Mouse (Mus musculus) forebrain, embryonic 12.5 days (tissue): ENCODE measurements around the gene Soga1. TPM values are rescaled to one million over a fixed set of nuclear protein-coding genes. Genes with fewer than 3 reads are reported as not detected.
A peak's percentile ranks its signal among the peaks of the same experiment; 100 is the strongest.

Experiments used
- ATAC-seq: fragments of 200-750 bp; cut with Nextera tagmentation; 2 replicates; pipeline ENCODE4 v1.8.0; 2017; ENCODE audit warnings: moderate TSS enrichment; ENCODE audit not compliant: low FRiP score
- H3K27ac ChIP-seq: fragments of 300-500 bp; sonication (generic); 2 replicates; pipeline ENCODE4 v1.5.1; 2016; ENCODE audit warnings: mild to moderate bottlenecking
- H3K27me3 ChIP-seq: fragments of 300-500 bp; sonication (generic); 2 replicates; pipeline ENCODE4 v1.6.1; 2016; ENCODE audit warnings: mild to moderate bottlenecking
- H3K36me3 ChIP-seq: fragments of 300-500 bp; sonication (generic); replicated peaks from 2 replicates; pipeline ENCODE4 v1.6.1; 2016; ENCODE audit warnings: mild to moderate bottlenecking
- H3K4me1 ChIP-seq: fragments of 300-500 bp; sonication (generic); 2 replicates; pipeline ENCODE4 v1.6.1; 2016
- H3K4me2 ChIP-seq: fragments of 300-500 bp; sonication (generic); 2 replicates; pipeline ENCODE4 v1.6.1; 2016; ENCODE audit warnings: mild to moderate bottlenecking, moderate library complexity
- H3K4me3 ChIP-seq: fragments of 300-500 bp; sonication (generic); replicated peaks from 2 replicates; pipeline ENCODE4 v1.5.1; 2016; ENCODE audit warnings: mild to moderate bottlenecking
- H3K9ac ChIP-seq: fragments of 300-500 bp; sonication (generic); 2 replicates; pipeline ENCODE4 v1.6.1; 2016; ENCODE audit warnings: mild to moderate bottlenecking
- H3K9me3 ChIP-seq: fragments of 300-500 bp; sonication (generic); 2 replicates; pipeline ENCODE4 v1.6.1; 2016
- WGBS: fragments of 180-500 bp; shearing (Covaris S2); methylation state at CpG from one replicate; pipeline ENCODE4 v1.1.7; 2016; 5-methylcytosine and 5-hydroxymethylcytosine counted together
- polyA plus RNA-seq: library from polyadenylated mRNA; unstranded; fragments of >200 nt; fragmentation: Nextera tagmentation; extraction: Ambion mirVana; gene quantifications from 2 replicates; pipeline ENCODE4 v1.2.1, GENCODE M21; 2016

The Soga1 gene
- polyA plus RNA-seq, 1 experiment from 2014 or later, result 7.4 TPM

- no peak overlapping the region for H3K9ac ChIP-seq
- H3K4me1 ChIP-seq, result peaks cover 6% of the 10 kb centered on the region; the same call in 1 of the 2 replicates
- no peak for ATAC-seq
- no peaks in the 10 kb centered on the region for H3K27me3 ChIP-seq
- peaks cover 80% of the 10 kb centered on the region for H3K36me3 ChIP-seq
- H3K4me2 ChIP-seq, result no peak overlapping the region
- no peak overlapping the region for H3K27ac ChIP-seq
- no peaks in the 10 kb centered on the region for H3K9me3 ChIP-seq
- whole genome bisulfite sequencing, result 93% methylated on average over 8 of the region's 8 CpGs
- H3K4me3 ChIP-seq, result no peak overlapping the region
These were observed 35.5 kb downstream of the Soga1 start for GRCm38 (mm10) chr2:157043556-157043955.

- Histone ChIP-seq H3K9me3 (no peaks in the 10 kb centered on the region), H3K4me1 (no peaks in the 10 kb centered on the region; the same call in 1 of the 2 replicates), H3K27ac (no peak overlapping the region), H3K9ac (no peak overlapping the region), H3K4me2 (no peak overlapping the region), H3K27me3 (no peaks in the 10 kb centered on the region), H3K36me3 (peaks cover 90% of the 10 kb centered on the region), H3K4me3 (no peak overlapping the region)
- ATAC-seq, result no peak
- 93% methylated on average over 7 of the region's 7 CpGs for WGBS
These were observed 37.6 kb downstream of the Soga1 start for GRCm38 (mm10) chr2:157041421-157041820.

GRCm38 (mm10) chr2:157040649-157041046 is 38.4 kb downstream of the Soga1 start:
- peaks cover 89% of the 10 kb centered on the region for H3K36me3 ChIP-seq
- H3K27ac ChIP-seq, result no peak overlapping the region
- no peaks in the 10 kb centered on the region for H3K9me3 ChIP-seq
- no peaks in the 10 kb centered on the region; the same call in 1 of the 2 replicates for H3K4me1 ChIP-seq
- no peak overlapping the region for H3K4me2 ChIP-seq
- H3K4me3 ChIP-seq, result no peak overlapping the region
- WGBS, result 80% methylated on average over 17 of the region's 17 CpGs
- no peak for ATAC-seq
- no peaks in the 10 kb centered on the region for H3K27me3 ChIP-seq
- no peak overlapping the region for H3K9ac ChIP-seq

DNA sequence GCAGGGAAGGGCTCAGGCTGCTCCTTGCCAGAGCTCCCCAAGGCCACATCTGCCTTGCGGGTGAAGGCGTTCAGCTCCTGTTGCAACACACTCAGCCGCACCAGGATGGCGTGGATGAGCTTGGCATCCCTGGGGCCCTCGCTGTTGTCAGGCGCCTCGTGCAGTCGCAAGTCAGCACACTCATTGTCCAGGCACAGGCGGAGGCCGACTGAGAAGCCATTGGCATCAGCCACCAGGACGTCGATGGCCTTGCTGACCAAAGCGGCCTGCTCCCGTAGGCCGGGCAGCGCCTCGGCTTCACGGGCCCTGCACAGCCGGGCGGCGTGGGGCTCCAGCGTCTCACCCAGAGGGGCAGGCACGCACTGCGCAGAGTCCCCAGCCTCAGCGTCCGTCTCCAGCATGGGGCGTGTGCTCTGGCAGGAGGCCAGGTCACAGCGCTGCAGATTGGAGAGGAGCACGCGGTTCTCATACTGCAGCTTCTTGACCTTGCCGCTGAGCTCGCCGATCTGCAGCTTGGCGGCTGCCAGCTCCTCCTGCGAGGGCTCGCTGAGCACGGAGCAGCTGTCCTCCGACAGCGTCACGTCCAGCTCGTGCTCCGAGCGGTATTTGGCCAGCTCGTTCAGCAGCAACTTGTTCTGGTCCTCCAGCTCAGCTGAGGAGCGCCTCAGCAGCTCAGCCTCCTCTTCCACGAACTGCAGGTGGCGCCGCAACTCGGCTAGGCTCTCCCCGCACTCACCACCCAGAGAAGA is 39.0 kb downstream of the Soga1 start:
- peaks cover 88% of the 10 kb centered on the region for H3K36me3 ChIP-seq
- WGBS, result 92% methylated on average over 50 of the region's 50 CpGs

GRCm38 (mm10) chr2:157037303-157037702 is 41.8 kb downstream of the Soga1 start:
- H3K4me1 ChIP-seq, result no peaks in the 10 kb centered on the region; the same call in 1 of the 2 replicates
- H3K36me3 ChIP-seq, result peaks cover 90% of the 10 kb centered on the region
- ATAC-seq, result no peak
- no peaks in the 10 kb centered on the region for H3K27me3 ChIP-seq
- H3K9me3 ChIP-seq, result no peaks in the 10 kb centered on the region
- H3K4me2 ChIP-seq, result no peak overlapping the region
- 42% methylated on average over 9 of the region's 9 CpGs for WGBS
- no peak overlapping the region for H3K4me3 ChIP-seq
- H3K9ac ChIP-seq, result no peak overlapping the region
- H3K27ac ChIP-seq, result peak overlapping the region; percentile 31; the same call in 1 of the 2 replicates

More for the DNA sequence above, 39.0 kb downstream of the Soga1 start:
- H3K4me1 ChIP-seq, result no peaks in the 10 kb centered on the region; the same call in 1 of the 2 replicates
- no peak overlapping the region for H3K27ac ChIP-seq
- 0 out of 2 replicates have a peak, but pooled peaks have one; percentile 36 for ATAC-seq
- H3K4me3 ChIP-seq, result no peak overlapping the region
- H3K9ac ChIP-seq, result no peak overlapping the region
- H3K4me2 ChIP-seq, result no peak overlapping the region
- H3K9me3 ChIP-seq, result no peaks in the 10 kb centered on the region
- H3K27me3 ChIP-seq, result no peaks in the 10 kb centered on the region

- Histone ChIP-seq H3K4me1 (no peaks in the 10 kb centered on the region; the same call in 1 of the 2 replicates), H3K4me2 (no peak overlapping the region), H3K4me3 (no peak overlapping the region), H3K9me3 (no peaks in the 10 kb centered on the region), H3K27me3 (no peaks in the 10 kb centered on the region), H3K9ac (no peak overlapping the region), H3K27ac (no peak overlapping the region), H3K36me3 (peaks cover 91% of the 10 kb centered on the region)
- ATAC-seq, result no peak
- WGBS, result 94% methylated on average over 8 of the region's 8 CpGs
These were observed 42.7 kb downstream of the Soga1 start for GRCm38 (mm10) chr2:157036400-157036799.

DNA sequence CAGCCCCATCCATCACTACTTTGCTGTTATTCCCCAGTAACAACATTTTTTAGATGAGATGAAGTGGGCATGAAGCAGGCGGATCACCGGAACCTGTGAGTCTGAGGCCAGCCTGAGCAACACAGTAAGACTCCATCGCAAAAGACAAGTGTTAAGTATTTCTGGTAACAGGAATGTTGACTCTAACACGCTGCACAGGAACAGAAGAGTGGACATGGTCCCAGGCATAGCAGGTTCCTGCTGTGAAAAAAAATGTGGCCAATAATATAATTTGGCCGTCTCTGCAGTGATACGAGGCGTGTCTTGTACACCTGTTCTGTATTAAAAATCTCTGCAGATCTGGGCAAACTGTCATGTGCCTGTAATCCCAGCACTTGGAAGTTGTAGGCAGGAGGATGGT is 43.7 kb downstream of the Soga1 start:
- Histone ChIP-seq H3K4me2 (no peak overlapping the region), H3K9me3 (no peaks in the 10 kb centered on the region), H3K9ac (no peak overlapping the region), H3K27ac (no peak overlapping the region), H3K27me3 (no peaks in the 10 kb centered on the region), H3K4me1 (no peaks in the 10 kb centered on the region; the same call in 1 of the 2 replicates), H3K4me3 (no peak overlapping the region), H3K36me3 (peaks cover 91% of the 10 kb centered on the region)
- ATAC-seq, result no peak
- WGBS, result 88% methylated on average over 7 of the region's 7 CpGs

- Histone ChIP-seq H3K9me3 (no peaks in the 10 kb centered on the region), H3K27ac (no peak overlapping the region), H3K9ac (no peak overlapping the region), H3K4me1 (no peaks in the 10 kb centered on the region), H3K4me3 (no peak overlapping the region), H3K27me3 (no peaks in the 10 kb centered on the region), H3K36me3 (peaks cover 92% of the 10 kb centered on the region), H3K4me2 (no peak overlapping the region)
- ATAC-seq, result peak; percentile 67; the same call in 1 of the 2 replicates
- 44% methylated on average over 9 of the region's 9 CpGs for WGBS
These were observed 48.2 kb downstream of the Soga1 start for GRCm38 (mm10) chr2:157030804-157031203.

- WGBS, result 97% methylated on average over 4 of the region's 4 CpGs
- ATAC-seq, result no peak
- no peak overlapping the region for H3K4me2 ChIP-seq
- H3K9me3 ChIP-seq, result peaks cover 7% of the 10 kb centered on the region
- no peak overlapping the region for H3K4me3 ChIP-seq
- no peak overlapping the region for H3K27ac ChIP-seq
- H3K9ac ChIP-seq, result no peak overlapping the region
- no peaks in the 10 kb centered on the region for H3K27me3 ChIP-seq
- H3K36me3 ChIP-seq, result peaks cover 98% of the 10 kb centered on the region
- no peaks in the 10 kb centered on the region for H3K4me1 ChIP-seq
These were observed 50.8 kb downstream of the Soga1 start for GRCm38 (mm10) chr2:157028261-157028660.

GRCm38 (mm10) chr2:157027106-157028008 is 51.7 kb downstream of the Soga1 start:
- Histone ChIP-seq H3K4me3 (no peak overlapping the region), H3K27me3 (no peaks in the 10 kb centered on the region)

GRCm38 (mm10) chr2:157021156-157021555 is 57.9 kb downstream of the Soga1 start:
- H3K4me1 ChIP-seq, result no peaks in the 10 kb centered on the region
- H3K4me2 ChIP-seq, result no peak overlapping the region
- WGBS, result 94% methylated on average over 16 of the region's 16 CpGs
- no peak overlapping the region for H3K4me3 ChIP-seq
- peaks cover 7% of the 10 kb centered on the region for H3K9me3 ChIP-seq
- ATAC-seq, result no peak
- no peak overlapping the region for H3K27ac ChIP-seq
- H3K36me3 ChIP-seq, result peaks cover 100% of the 10 kb centered on the region
- no peak overlapping the region for H3K9ac ChIP-seq
- no peaks in the 10 kb centered on the region for H3K27me3 ChIP-seq

More at GRCm38 (mm10) chr2:157027106-157028008, 51.7 kb downstream of the Soga1 start:
- no peak overlapping the region for H3K9ac ChIP-seq
- H3K4me2 ChIP-seq, result no peak overlapping the region
- WGBS, result 95% methylated on average over 21 of the region's 21 CpGs
- H3K9me3 ChIP-seq, result peaks cover 7% of the 10 kb centered on the region
- no peak for ATAC-seq
- peaks cover 98% of the 10 kb centered on the region for H3K36me3 ChIP-seq
- H3K27ac ChIP-seq, result no peak overlapping the region
- H3K4me1 ChIP-seq, result no peaks in the 10 kb centered on the region

DNA sequence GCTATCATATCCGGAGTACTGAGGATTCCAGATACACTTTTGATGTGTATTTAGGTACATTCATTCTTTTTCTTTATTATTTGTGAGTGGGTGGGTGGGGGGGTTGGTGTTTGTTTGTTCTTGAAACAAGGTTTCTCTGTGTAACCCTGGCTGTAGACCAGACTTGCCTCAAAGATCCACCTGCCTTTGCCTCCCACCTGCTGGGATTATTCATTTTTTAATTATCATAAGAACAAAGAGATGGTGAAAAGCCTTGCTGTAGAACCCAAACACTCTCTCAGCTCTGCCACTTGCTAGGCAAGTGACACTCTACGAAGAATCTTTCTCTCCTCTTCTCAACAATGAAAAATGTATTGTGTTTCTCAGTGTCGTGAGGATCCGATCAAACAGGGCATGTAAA is 59.8 kb downstream of the Soga1 start:
- no peak overlapping the region for H3K9ac ChIP-seq
- 91% methylated on average over 4 of the region's 4 CpGs for WGBS
- peaks cover 100% of the 10 kb centered on the region for H3K36me3 ChIP-seq
- no peak for ATAC-seq
- no peak overlapping the region for H3K27ac ChIP-seq
- no peaks in the 10 kb centered on the region for H3K27me3 ChIP-seq
- no peak overlapping the region for H3K4me2 ChIP-seq
- no peaks in the 10 kb centered on the region for H3K9me3 ChIP-seq
- no peaks in the 10 kb centered on the region for H3K4me1 ChIP-seq
- H3K4me3 ChIP-seq, result no peak overlapping the region
